Mouse (Mus musculus) embryonic fibroblast, embryonic 13.5 days (primary cell): Measurements from ENCODE around the gene Pcsk7.

Source experiments
- CTCF ChIP-seq: IDR thresholded peaks from 2 replicates; pipeline ENCODE4 v1.5.1; 2011; ENCODE audit warnings: mild to moderate bottlenecking, control low read depth, low read length, moderate library complexity, borderline replicate concordance; ENCODE audit not compliant: insufficient read depth
- POLR2A ChIP-seq: IDR thresholded peaks from 2 replicates; pipeline ENCODE4 v1.6.1; 2011; ENCODE audit warnings: low read depth, mild to moderate bottlenecking, control low read depth, low read length, moderate library complexity

DNA sequence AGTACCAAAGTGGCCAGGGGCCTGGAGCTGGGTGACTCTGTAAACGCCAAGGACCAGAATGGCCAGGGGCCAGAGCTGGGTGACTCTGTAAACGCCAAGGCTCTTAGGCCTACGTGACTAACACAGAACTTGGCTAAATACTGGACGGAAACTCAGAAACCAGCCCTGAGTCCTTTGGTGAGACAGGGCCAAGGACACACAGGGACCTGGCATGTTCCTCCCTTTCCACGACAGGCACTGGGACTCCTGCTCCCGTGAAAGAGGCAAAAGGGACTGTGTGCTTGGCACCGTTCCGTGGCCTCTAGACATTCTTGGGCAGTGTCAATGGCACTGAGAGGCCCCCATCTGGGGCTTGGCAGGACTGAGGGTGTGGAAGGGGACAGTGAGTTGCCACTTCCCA is 31.8 kb downstream of the Pcsk7 start:
- TF ChIP-seq POLR2A = no peak
- no peak for TF ChIP-seq CTCF
